Mouse (Mus musculus) Muller cell, postnatal 12 days (primary cell): ENCODE results near the gene Olfr105-ps.

Experiments used
- DNase-seq: peaks from one replicate; pipeline ENCODE4 v3.0.0-alpha.2; 2015; ENCODE audit errors: inconsistent ontology term

The Olfr105-ps gene

GRCm38 (mm10) chr17:37378733-37379132 lies at the start of gene Olfr105-ps:
Olfr105-ps (plus strand) TSS chr17:37379033.
- no peak for DNase-seq

- no peak for DNase-seq
Observed at GRCm38 (mm10) chr17:37339598-37339997, 39.2 kb upstream of the Olfr105-ps start, which contains the start of gene Olfr103. Olfr103 (minus strand) TSS chr17:37339698.

GRCm38 (mm10) chr17:37359282-37359681 lies 19.6 kb upstream of the Olfr105-ps start, which contains the start of gene Olfr104-ps:
Olfr104-ps (plus strand) TSS chr17:37359582.
- DNase-seq: no peak

GRCm38 (mm10) chr17:37390093-37390492 lies 11.3 kb downstream of the Olfr105-ps start, which contains the start of gene Olfr106-ps:
Olfr106-ps (plus strand) TSS chr17:37390393.
- no peak for DNase-seq

GRCm38 (mm10) chr17:37398926-37399325 lies 20.1 kb downstream of the Olfr105-ps start, which contains the start of gene Olfr107:
Olfr107 (plus strand) TSS chr17:37399226.
- DNase-seq: no peak

- DNase-seq: no peak
Observed at GRCm38 (mm10) chr17:37413380-37413779, 34.5 kb downstream of the Olfr105-ps start.
